Comparison of ENCODE assay signal across 18 mouse cellular contexts in genomic region chr17:65604892-65605291, GRCm38 (mm10). TPM values are rescaled to one million over a fixed set of nuclear protein-coding genes. Genes with fewer than 3 reads are reported as not detected.
"Had no signal": no experiment of that assay in that cellular context is flagged by ENCODE, and none has a peak within 500 bp of the region (broad histone marks: within the 10 kb centered on the region; RNA-seq: fewer than 3 reads in every experiment).

No protein-coding gene starts in this region.

- H3K4me3 ChIP-seq: kidney, embryonic 15.5 days; limb, embryonic 15.5 days; liver, embryonic 15.5 days; midbrain, embryonic 10.5 days; neural tube, embryonic 12.5 days; stomach, embryonic 15.5 days had no signal

- DNase-seq: kidney, adult 2 months; kidney, postnatal 25 days; layer of hippocampus, adult 9-11 months; layer of hippocampus, postnatal 36 days; lung, embryonic 14.5 days; lung, postnatal 14 days; midbrain, embryonic 14.5 days; thymus, adult 2 months; thymus, postnatal 25 days had no signal

- H3K27ac ChIP-seq: kidney, embryonic 15.5 days; limb, embryonic 15.5 days; midbrain, embryonic 10.5 days; neural tube, embryonic 12.5 days; stomach, embryonic 15.5 days had no signal

- H3K36me3 ChIP-seq: kidney, embryonic 15.5 days; limb, embryonic 15.5 days; neural tube, embryonic 12.5 days; stomach, embryonic 15.5 days had no signal

- H3K9ac ChIP-seq: kidney, embryonic 15.5 days; limb, embryonic 15.5 days; liver, embryonic 15.5 days; lung, embryonic 14.5 days; neural tube, embryonic 12.5 days; stomach, embryonic 15.5 days had no signal

- H3K9me3 ChIP-seq: kidney, embryonic 15.5 days; limb, embryonic 15.5 days; liver, embryonic 15.5 days; midbrain, embryonic 10.5 days; neural tube, embryonic 12.5 days; stomach, embryonic 15.5 days had no signal

- H3K27me3 ChIP-seq: kidney, embryonic 15.5 days; limb, embryonic 15.5 days; liver, embryonic 15.5 days; neural tube, embryonic 12.5 days; stomach, embryonic 15.5 days had no signal

- H3K4me2 ChIP-seq: kidney, embryonic 15.5 days; limb, embryonic 15.5 days; lung, embryonic 14.5 days; neural tube, embryonic 12.5 days; stomach, embryonic 15.5 days had no signal

RNA-seq across cellular contexts. Expression of gene Txndc2, which starts 37.1 kb away (rescaled TPM):
- total RNA-seq: layer of hippocampus, postnatal 36 days; left cerebral cortex, postnatal 25 days had no signal
- polyA plus RNA-seq: intestine, embryonic 16.5 days; kidney, embryonic 15.5 days; limb, embryonic 11.5 days; liver, embryonic 15.5 days; midbrain, embryonic 10.5 days; stomach, embryonic 15.5 days; thymus, adult 2 months had no signal
